Mouse (Mus musculus) thymus, adult 18-20 months (tissue): Measurements from ENCODE around the gene Rad50.

ENCODE experiments used
- DNase-seq, 2 experiments: peaks; one replicate each; pipeline ENCODE4 v3.0.0; 2022; ENCODE audit warnings: mixed read lengths in 2 of 2

Gene Rad50

DNA sequence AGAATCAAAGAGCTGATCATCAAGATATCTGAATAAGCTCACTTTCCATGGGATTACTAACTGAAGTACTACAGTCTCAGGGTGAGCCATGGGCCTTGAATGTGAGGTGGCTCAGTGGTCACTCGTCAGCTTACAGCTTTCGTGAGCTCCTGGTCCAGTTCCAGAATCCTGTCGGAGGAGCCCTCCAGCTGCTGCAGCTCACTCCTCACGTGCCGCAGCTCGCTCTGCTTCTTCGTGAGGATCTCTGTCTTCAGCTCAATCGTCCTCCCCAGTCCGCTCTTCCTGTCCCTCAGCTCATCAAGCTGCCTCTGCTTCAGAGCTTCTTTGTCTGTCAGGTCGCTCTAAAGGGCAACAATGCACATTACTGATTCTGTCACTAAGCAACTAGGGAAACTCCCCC lies 15.1 kb downstream of the Rad50 start:
- no peak for DNase-seq

DNA sequence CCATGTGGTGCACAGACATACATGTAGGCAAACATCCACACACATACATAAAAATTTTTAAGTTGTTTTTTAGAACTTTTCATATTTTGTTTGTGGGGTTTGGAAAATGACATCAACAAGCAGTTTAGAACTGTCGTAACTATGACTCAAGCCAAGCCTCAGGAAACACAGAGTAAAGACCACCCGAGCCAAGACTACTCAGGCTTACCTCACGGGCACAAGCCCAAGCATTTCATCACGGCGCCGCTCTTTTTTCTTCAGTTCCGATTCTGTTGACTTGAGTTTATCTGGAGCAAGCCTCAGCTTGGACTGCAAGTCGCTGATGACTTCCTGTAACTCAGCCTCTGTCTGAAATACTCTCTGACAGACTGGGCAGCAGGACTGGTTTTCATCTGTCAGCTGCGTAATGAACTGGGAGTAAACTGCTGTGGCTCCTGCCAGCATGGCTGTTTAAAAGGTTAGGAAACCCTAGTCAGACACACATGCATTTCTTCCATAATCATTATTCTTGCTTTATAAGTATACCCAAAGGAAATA lies 24.1 kb downstream of the Rad50 start:
- no peak for DNase-seq

DNA sequence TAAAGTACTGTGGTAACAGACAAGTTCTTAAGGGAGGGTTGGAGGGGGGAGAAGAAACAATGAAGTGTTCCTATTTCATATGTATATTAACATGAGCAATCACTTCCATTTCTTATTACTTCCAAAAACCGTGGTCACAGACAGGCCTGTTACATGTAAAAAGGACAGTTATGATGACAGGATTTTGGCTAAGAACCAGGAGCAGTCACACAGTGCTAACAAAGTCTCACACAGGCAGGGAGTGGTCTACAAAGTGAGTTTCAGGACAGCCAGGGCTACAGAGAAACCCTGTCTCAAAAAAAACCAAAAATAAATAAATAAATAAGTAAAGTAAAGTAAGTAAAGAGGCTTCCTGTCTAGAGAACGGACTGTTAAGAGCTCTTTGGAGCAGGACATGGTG lies 24.9 kb downstream of the Rad50 start:
- no peak for DNase-seq

DNA sequence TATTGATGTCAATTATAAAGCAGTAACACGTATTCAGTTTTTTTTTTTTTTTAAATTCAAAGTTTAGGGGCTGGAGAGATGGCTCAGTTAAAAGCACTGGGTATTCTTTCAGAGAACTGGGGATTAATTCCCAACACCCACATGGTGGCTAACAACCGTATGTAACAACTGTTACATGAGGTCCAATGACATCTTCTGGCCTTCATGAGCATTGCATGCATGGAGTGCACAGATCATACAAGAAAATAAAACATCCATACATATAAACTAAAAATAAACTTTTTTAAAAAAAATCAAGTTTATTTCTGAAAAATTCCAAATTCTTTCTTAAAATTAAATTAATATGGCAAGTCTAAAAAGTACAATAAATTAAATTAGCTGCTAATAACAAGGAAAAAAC lies 25.4 kb downstream of the Rad50 start:
- DNase-seq: no peak

GRCm38 (mm10) chr11:53680141-53680540 lies 27.0 kb downstream of the Rad50 start:
- no peak for DNase-seq

- no peak for DNase-seq
These were observed 35.7 kb downstream of the Rad50 start for GRCm38 (mm10) chr11:53671414-53671813.

- no peak for DNase-seq
These were observed 43.0 kb downstream of the Rad50 start for GRCm38 (mm10) chr11:53664091-53664490.

DNA sequence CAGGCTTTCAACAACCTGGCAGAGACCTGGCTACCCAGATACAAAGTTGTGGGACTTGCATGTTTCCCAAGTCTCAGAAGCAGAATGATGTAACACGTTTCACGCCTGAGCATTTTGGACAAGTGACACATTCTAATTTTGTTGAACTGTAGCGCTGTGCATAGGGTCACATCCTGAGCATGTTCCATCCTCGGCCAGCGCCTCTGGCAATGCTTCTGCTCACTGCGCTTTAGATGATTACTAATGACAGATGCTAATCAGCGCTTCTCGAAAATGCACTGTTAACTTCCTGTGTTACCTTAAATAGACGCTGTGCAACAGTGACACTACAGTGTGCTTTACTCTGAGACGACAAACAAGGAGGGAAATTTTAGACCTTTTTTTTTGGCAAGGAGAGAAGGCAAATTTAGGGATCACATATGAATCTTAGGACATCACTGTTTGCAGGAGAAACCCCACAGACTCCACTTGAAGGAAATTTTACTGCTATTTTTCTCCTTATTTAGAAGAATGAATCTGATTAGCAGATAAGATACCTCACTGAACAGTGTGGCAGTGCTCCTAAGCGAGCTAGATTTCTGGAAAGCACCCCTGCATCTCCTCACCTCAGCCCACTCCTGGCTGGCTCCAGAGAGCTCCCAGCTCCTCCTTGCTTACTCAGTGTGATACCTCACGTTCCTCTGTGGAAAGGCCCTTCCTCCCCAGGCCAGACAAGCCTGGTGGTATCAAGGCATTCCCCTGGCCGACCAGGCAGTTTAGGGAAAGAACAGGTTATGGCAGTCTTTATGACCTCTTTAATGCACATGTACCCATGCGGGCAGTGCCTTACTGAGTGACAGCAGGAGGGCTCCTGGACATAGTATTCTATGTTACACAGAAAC lies 44.1 kb downstream of the Rad50 start:
- no peak for DNase-seq

DNA sequence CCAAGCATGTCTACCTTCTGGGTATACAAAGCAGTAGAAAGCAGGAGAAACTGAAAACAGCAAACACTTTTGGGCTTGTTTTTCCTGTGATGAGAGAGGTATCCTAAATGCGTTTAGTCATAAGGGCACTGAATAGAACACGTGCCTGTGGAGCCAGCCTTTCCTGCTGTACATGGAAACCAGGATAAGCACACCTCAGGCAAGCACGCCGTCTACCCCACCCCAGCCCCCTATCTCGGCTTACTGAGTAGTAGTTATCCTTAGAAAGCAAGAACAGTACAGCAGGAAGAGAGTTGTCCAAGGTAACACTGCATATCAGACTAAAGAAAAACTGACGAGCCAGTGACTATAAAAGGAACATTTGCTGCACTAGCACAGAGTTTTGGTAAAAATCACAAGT lies 49.3 kb downstream of the Rad50 start:
- no peak for DNase-seq

DNA sequence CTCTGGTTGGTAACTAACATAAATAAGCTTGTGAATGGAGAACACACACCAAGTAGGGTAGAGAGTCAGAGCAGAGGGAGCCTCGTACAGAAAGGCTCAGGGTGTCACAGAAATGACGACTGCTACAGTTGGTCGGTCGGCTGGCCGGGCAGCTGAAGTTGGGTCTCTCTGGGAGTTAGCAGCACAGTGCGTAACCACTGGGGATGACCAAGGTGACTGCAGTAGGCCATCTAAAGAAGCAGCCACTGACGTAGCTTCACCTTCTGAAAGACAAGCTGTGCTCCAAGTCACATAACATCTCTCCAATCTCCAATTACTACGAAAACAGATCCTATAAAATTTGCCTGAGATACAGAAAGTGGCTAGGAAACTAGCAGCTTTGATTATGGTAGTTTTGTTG lies 49.7 kb downstream of the Rad50 start:
- DNase-seq: no peak

DNA sequence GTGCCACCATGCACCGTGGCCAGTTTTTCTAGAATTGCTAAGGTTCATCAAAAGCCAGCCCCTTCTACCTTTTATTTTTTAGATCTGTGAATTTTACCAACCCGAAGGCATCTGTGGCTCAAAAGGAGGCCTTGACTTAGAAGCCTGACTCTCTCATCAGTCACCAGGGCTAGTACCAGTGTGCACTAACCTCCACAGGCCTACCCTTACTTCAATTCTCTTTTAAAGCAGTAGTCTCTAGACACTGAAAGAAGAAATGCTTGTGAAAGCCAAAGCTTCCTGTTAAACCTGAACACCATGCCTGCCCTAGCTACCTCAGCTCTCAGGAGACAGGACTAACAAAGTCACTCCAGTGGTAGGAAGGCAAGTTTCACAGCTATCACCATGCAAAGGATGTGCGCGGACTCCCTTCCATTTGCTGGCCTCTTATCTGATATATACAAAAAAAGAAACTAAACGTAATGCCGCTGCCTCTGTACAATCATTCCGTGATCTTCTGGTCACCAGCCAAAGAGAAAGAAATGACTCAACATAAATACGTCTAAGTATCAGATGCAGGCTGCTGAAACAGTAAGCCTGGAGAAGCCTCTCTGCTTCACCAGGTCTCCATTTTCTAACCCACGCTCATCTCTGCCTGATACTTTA lies 50.4 kb downstream of the Rad50 start:
- no peak for DNase-seq

DNA sequence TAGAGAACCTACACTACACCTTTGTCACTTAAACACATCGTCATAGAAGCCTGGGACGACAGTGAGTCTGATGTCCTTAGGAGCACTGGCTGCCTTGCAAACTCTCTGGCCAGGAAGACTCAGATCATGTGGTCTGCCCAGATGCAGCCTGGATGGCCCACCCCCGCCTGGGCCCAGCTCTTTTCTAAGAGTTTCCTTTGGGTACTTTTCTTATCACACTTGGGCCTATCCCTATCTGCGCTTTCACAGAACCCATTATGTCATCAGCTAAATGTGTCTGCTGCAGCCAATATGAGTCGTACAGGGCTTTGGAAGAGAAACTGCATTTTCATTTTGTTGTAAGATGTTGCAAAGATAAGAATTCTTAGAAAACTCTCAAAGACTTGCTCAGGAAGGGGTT lies 52.1 kb downstream of the Rad50 start:
- DNase-seq: no peak

GRCm38 (mm10) chr11:53652427-53652826 lies 54.7 kb downstream of the Rad50 start:
- DNase-seq: no peak

DNA sequence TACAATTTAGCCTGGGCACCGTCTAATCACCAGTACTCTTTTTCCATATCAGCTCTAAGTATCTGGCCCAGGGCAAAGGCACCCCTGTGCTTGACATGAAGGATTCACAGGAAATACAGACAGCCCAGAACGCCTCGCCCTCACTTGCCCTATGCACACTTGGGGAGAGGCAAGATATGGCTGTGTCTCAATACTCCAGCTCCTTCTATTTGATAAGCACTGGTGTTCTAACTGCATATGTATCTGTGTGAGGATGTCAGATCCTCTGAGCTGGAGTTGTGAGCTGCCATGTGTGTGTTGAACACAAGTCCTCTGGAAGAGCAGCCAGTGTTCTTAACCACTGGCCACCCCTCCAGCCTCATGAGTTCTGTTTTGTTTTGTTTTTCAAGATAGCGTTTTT lies 55.7 kb downstream of the Rad50 start:
- DNase-seq: no peak

GRCm38 (mm10) chr11:53644017-53644416 lies 63.1 kb downstream of the Rad50 start:
- DNase-seq: no peak

GRCm38 (mm10) chr11:53642744-53643279 lies 64.3 kb downstream of the Rad50 start:
- no peak for DNase-seq

DNA sequence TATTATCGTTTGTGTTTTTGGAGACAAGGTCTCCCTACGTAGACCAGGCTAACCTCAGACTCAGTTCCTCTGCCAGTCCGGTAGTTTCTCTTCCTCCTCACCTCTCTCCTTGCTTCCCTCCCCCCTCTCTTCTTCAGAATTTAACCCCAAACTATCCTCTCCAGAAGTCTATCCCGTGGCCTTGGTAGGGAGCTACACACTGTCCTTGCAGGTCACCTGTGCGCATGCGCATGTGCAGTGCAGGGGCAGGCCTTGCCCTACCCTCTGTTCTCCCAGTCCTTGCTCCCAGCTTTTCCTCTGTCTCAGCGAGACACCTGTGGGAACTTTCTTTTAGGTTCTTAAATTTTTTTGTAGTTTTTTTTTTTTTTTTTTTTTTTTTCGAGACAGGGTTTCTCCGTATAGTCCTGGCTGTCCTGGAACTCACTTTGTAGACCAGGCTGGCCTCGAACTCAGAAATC lies 69.3 kb downstream of the Rad50 start:
- no peak for DNase-seq

DNA sequence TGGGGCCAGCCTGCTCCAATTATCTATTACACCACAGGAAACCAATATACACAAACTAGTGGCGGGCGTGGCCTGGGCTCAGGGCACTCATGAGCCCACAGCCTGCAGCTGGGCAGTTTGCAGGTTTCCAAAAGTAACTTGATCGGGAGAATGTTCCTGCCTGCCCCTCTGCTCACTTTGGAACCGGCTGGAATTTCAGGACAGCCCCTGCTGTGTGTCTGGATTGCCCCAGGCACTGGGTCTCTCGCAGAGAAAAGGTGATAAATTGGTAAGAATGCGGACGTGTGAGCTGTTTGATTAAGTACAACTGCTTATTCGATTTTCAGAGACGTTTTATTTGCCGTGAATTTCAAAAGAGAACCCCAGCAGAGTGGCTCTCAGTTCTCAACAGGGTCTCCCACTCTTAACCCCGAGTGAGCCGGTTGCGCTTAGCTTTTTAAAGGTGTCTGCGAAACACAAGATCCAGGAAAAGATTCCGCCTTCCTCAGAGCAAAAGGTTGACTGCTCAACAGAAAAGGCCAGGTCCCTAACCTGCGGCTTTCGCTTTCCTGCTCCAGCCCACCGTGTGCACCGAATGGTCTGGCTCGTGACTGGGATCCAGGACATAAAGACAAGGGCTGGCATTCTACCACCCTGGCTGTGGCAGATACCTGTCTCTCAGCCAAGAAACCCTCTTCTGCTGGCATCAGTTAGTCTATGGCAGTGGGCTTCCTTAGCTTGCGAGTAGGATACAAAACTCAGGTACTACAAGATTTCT lies 69.9 kb downstream of the Rad50 start:
- DNase-seq: no peak

DNA sequence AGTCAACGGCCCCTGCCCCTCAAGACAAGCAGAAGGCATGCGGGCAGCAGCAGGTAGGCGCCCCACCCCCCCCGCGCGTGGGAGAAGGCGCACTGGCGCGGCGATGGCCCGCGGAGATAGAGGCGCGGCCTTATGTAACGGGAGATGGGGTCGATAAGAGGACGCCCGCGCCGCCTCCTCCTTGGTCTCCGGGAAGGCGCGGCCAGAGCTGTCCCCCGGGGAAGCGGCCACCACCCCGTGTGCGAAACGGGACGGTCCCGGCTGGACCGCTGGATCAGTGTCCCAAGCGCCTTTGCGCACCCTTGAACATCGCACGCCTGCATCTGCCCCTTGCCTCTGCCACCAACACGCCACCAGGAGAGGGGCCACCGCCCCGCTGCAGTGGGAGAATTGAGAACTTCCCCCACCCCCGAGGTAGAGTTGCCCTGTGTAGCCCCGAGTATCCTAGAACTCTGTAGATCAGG lies 70.9 kb downstream of the Rad50 start:
- no peak for DNase-seq

DNA sequence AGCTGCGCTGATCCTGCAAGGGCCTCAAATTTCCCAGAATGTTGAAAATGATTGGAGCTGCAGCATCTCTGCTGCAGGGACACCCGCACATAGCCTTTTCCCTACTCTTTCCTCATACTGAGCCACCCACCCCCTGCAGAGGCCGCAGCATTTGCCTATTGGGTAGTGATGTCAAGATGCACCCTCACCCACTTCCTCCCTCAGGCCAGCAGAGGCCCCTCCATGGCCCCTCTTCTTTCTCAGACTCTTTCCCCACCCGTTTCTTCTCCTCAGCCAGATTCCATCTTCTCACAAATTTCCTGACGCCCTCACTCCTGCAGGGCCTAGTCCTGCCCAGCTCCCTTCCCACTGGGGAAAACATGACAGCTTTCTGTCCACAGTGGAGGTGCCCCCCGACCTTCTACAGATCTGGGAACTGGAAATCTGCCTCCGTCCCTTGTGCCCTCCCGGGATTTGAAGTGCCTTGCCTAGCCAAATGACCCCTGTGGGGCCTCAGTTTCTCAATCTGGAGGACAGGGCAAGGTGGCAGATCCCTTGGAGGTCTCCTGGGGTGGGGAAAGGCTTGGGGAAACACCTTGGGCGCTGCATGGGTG lies 71.4 kb downstream of the Rad50 start:
- DNase-seq: no peak

DNA sequence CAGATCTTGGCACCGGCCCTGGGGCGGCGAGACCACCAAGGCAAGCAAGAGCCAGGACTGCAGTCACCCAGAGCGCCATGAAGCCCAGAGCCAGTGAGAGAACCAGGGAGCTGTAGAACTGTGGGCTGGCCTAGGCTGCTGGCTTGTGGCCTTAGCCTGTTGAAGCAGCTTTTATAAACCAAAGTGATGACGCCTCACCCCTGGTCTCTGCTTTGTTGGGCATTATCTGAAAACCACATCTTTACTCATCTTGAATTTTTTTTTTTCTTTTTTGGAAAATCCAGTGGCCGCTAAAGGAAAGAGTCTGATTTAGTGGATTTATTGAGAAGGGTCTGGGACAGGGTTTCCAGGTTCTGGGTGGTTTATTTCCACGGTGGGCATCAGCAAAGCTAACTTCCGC lies 72.6 kb downstream of the Rad50 start, which contains the start of gene Il13:
TSS of gene Il13 (minus strand) at position 147 of the 400 bp plus-strand sequence.
- DNase-seq: no peak

- no peak for DNase-seq
These were observed 73.5 kb downstream of the Rad50 start for GRCm38 (mm10) chr11:53633644-53634043.
